In genomic region chr2:91950275-91951085, GRCm38 (mm10) we compare ENCODE assay signal across 9 mouse cellular contexts. TPM values are rescaled to one million over a fixed set of nuclear protein-coding genes. Genes with fewer than 3 reads are reported as not detected.
DNase-seq lines count a peak whose midpoint lies in the region; ATAC-seq and TF ChIP-seq lines count a peak whose summit lies in the region.
"Had no signal": no experiment of that assay in that cellular context is flagged by ENCODE, and none has a peak within 500 bp of the region (broad histone marks: within the 10 kb centered on the region; RNA-seq: fewer than 3 reads in every experiment).

No protein-coding gene starts in this region.

- peak overlapping the region; percentile 72 for H3K9ac ChIP-seq in liver, postnatal 0 days (replicated peaks)
- H3K9ac ChIP-seq in neural tube, embryonic 14.5 days (replicated peaks; ENCODE audit: low read depth, low read length), result 0 out of 2 replicates have a peak overlapping the region, but pooled peaks have one; percentile 32

- peak overlapping the region; percentile 87 for H3K4me2 ChIP-seq in liver, postnatal 0 days (ENCODE audit: low read depth, low read length)
- peak overlapping the region; percentile 30; the same call in 1 of the 2 replicates for H3K4me2 ChIP-seq in neural tube, embryonic 14.5 days (ENCODE audit: low read depth, low read length)

- peak overlapping the region; percentile 92 for H3K27ac ChIP-seq in liver, postnatal 0 days (ENCODE audit: low read depth)
- peak overlapping the region; percentile 69; the same call in 1 of the 2 replicates for H3K27ac ChIP-seq in neural tube, embryonic 14.5 days (ENCODE audit: low read depth, low read length)

- 7% methylated on average over 14 of the region's 15 CpGs for WGBS in liver, postnatal 0 days (ENCODE audit: insufficient replicate concordance)
- 14% methylated on average over 14 of the region's 15 CpGs for WGBS in neural tube, embryonic 14.5 days

- H3K27me3 ChIP-seq in liver, postnatal 0 days (ENCODE audit: insufficient read depth, low read length), result no peaks in the 10 kb centered on the region
- H3K27me3 ChIP-seq in neural tube, embryonic 14.5 days (ENCODE audit: control insufficient read depth, insufficient read depth, low read length), result no peaks in the 10 kb centered on the region

- peaks cover 74% of the 10 kb centered on the region for H3K4me1 ChIP-seq in liver, postnatal 0 days (ENCODE audit: insufficient read depth)
- H3K4me1 ChIP-seq in neural tube, embryonic 14.5 days (ENCODE audit: control insufficient read depth, insufficient read depth, low read length), result peaks cover 25% of the 10 kb centered on the region

- peak overlapping the region; percentile 48 for H3K4me3 ChIP-seq in liver, postnatal 0 days (ENCODE audit: low read depth, low read length)
- no peak overlapping the region for H3K4me3 ChIP-seq in neural tube, embryonic 14.5 days (ENCODE audit: low read depth, low read length)

- ATAC-seq in cerebellum, adult (ENCODE audit: insufficient number of reproducible peaks, low FRiP score, low TSS enrichment), result peak; percentile 71
- peak; percentile 80 for ATAC-seq in liver, postnatal 0 days
- ATAC-seq in neural tube, embryonic 14.5 days (ENCODE audit: low read depth), result peak; percentile 50; the same call in 1 of the 2 replicates

- no peak for DNase-seq in cerebellum, postnatal 4 days (ENCODE audit: low spot score in 2 of 2)
- DNase-seq in cerebellum, adult 18-20 months, result peak; percentile 82 to 91
- peak; percentile 58 for DNase-seq in gastrocnemius, postnatal 10 days
- peak; percentile 83 for DNase-seq in induced T-regulatory cell, adult 2 months (ENCODE audit: low read depth)
- DNase-seq in liver, postnatal 0 days, result peak; percentile 82
- no peak for DNase-seq in urinary bladder, adult 2 months (ENCODE audit: low spot score)

- H3K9me3 ChIP-seq in liver, postnatal 0 days (ENCODE audit: low read length), result no peaks in the 10 kb centered on the region
- H3K9me3 ChIP-seq in neural tube, embryonic 14.5 days (ENCODE audit: control insufficient read depth, low read length), result no peaks in the 10 kb centered on the region

- H3K36me3 ChIP-seq in liver, postnatal 0 days (replicated peaks; ENCODE audit: insufficient read depth, low read length), result peaks cover 7% of the 10 kb centered on the region; the same call in 1 of the 2 replicates
- H3K36me3 ChIP-seq in neural tube, embryonic 14.5 days (ENCODE audit: control insufficient read depth, insufficient read depth, low read length), result no peaks in the 10 kb centered on the region

- no peak for TF ChIP-seq CTCF in liver, postnatal 0 days (IDR thresholded peaks at IDR 0.05; ENCODE audit: low read depth)

- no peak for TF ChIP-seq EP300 in liver, postnatal 0 days (IDR thresholded peaks at IDR 0.05; ENCODE audit: low read depth)

RNA-seq across cellular contexts. Expression of gene Gm9821, which starts 5.0 kb away (rescaled TPM):
- total RNA-seq in gastrocnemius, postnatal 10 days (2021), result not detected
- polyA plus RNA-seq in liver, postnatal 0 days (2015; fragmentation: Nextera tagmentation; extraction: Ambion mirVana), result 0.13 and 0.20 TPM in 2 replicates
- 0.33 TPM in 2 replicates for polyA plus RNA-seq in neural tube, embryonic 14.5 days (2014; fragmentation: Nextera tagmentation; extraction: Ambion mirVana)
- 0.03 TPM in 1 of 2 replicates, not detected in the other for polyA plus RNA-seq in urinary bladder, adult 2 months (2012; rRNA removed)
- total RNA-seq: left cerebral cortex, postnatal 10 days had no signal

RNA-seq across cellular contexts. Expression of gene Mdk, which starts 18.4 kb away (rescaled TPM):
- total RNA-seq in gastrocnemius, postnatal 10 days (2021), result 10 to 100 TPM; 43.3 to 55.2 TPM
- polyA plus RNA-seq in liver, postnatal 0 days (2015; fragmentation: Nextera tagmentation; extraction: Ambion mirVana), result 5.0 and 6.8 TPM in 2 replicates
- polyA plus RNA-seq in neural tube, embryonic 14.5 days (2014; fragmentation: Nextera tagmentation; extraction: Ambion mirVana), result 93.6 and 155 TPM in 2 replicates
- 34.7 and 37.5 TPM in 2 replicates for polyA plus RNA-seq in urinary bladder, adult 2 months (2012; rRNA removed)

RNA-seq across cellular contexts. Expression of gene Chrm4, which starts 23.4 kb away (rescaled TPM):
- total RNA-seq in gastrocnemius, postnatal 10 days (2021), result under 1 TPM in 1 of 2 experiments, not detected in 1; 0.16 TPM
- not detected in 2 replicates for polyA plus RNA-seq in liver, postnatal 0 days (2015; fragmentation: Nextera tagmentation; extraction: Ambion mirVana)
- polyA plus RNA-seq in neural tube, embryonic 14.5 days (2014; fragmentation: Nextera tagmentation; extraction: Ambion mirVana), result 1.1 and 1.4 TPM in 2 replicates
- 0.06 and 0.11 TPM in 2 replicates for polyA plus RNA-seq in urinary bladder, adult 2 months (2012; rRNA removed)

RNA-seq across cellular contexts. Expression of gene Dgkz, which starts 25.2 kb away (rescaled TPM):
- total RNA-seq in gastrocnemius, postnatal 10 days (2021), result 10 to 100 TPM; 60.5 to 84.3 TPM
- polyA plus RNA-seq in liver, postnatal 0 days (2015; fragmentation: Nextera tagmentation; extraction: Ambion mirVana), result 13.9 and 15.9 TPM in 2 replicates
- 36.7 and 51.1 TPM in 2 replicates for polyA plus RNA-seq in neural tube, embryonic 14.5 days (2014; fragmentation: Nextera tagmentation; extraction: Ambion mirVana)
- polyA plus RNA-seq in urinary bladder, adult 2 months (2012; rRNA removed), result 135 and 148 TPM in 2 replicates

Comparison
In these comparisons a context has a peak if more than half of its experiments do, and no peak if none do; other contexts are left out.
1. DNase-seq: peak in cerebellum, adult 18-20 months (2 of 2), gastrocnemius, postnatal 10 days (single experiment), induced T-regulatory cell, adult 2 months (single experiment) and liver, postnatal 0 days (single experiment); none in cerebellum, postnatal 4 days (0 of 2) and urinary bladder, adult 2 months (single experiment).
2. Peak in every context shown above with its lines, with median percentiles within 50 percentile points of each other: ATAC-seq.